Mouse (Mus musculus): ENCODE measurements at regions not wholly inside any gene's neighbourhood (a gene's known extent, or its start where the extent isn't known, plus 50 kb on each side); places are given as distances from the start of the nearest gene placed in this dataset.

GRCm38 (mm10) chr13:44151526-44151925, 367.0 kb downstream of the Cd83 start:
- DNase-seq: no peak

- DNase-seq: no peak
Observed at GRCm38 (mm10) chr13:44152806-44153613, 368.4 kb downstream of the Cd83 start.

- DNase-seq: no peak
Observed at GRCm38 (mm10) chr13:44153784-44154183, 369.2 kb downstream of the Cd83 start.

GRCm38 (mm10) chr13:44155956-44156355, 371.4 kb downstream of the Cd83 start:
- no peak for DNase-seq

GRCm38 (mm10) chr13:44156546-44156945, 372.0 kb downstream of the Cd83 start:
- DNase-seq: no peak

DNA sequence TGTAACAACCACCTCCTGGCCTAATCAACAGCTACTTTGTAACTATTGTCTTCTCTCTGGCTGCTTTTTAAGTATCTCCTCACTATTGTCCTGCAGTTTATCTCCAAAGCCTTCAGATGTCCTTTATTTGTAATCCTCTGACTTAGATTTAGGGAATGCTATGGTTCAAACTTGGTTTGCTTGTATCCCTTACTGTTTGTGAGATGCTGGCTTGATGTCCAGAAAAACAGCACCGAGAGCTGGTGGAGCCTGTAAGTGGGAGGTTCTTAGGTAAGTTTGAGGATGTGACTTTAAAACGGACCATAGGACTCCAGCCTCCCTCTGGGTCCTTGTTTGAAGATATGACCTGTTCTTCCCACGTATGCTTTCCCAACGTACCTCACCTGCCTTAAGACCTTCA, 372.7 kb downstream of the Cd83 start:
- DNase-seq: no peak

GRCm38 (mm10) chr13:44158364-44158763, 373.8 kb downstream of the Cd83 start:
- DNase-seq: no peak

DNA sequence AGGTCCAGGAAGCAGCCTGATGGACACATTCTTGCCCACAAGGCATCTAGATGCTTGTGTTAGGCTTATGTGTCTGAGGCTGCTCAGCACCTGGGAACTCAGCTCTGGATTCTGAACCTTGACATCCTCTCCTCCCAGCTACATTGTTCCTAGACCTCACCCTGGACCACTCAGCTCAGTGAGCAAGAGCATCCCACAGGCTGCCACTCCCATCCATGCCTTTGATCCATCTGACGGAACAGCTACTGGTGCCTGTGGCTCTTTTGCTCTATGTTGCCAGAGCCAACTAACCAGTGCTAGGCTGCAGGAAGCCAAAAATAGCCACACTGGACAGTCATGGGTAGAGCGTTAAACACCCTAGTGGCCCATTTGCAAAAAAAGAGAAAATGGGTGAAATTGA, 374.8 kb downstream of the Cd83 start:
- DNase-seq: no peak

- no peak for DNase-seq
Observed at GRCm38 (mm10) chr13:44164746-44165145, 380.2 kb downstream of the Cd83 start.

GRCm38 (mm10) chr13:44167186-44167585, 382.6 kb downstream of the Cd83 start:
- DNase-seq: peak; percentile 38

- no peak for DNase-seq
Observed at GRCm38 (mm10) chr13:44168186-44168585, 383.6 kb downstream of the Cd83 start.

DNA sequence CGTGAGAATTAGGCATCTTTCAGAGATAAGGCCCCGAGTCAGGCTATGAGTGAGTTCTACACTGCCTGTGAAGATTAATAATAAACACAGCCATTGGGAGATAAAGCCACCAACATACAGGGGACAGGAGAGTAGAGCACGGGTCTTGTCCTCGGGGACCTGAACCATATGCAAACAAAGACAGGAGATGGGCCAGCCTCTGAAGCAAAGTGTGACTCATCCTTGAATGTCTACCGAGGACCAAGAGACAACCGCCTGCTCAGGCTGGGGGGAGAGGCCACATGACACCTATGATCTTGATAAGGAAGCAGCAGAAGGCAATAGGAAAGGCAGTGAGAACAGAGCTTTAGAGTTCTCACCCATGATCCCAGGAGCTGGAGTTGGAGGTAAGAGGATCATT, 387.1 kb downstream of the Cd83 start:
- no peak for DNase-seq

GRCm38 (mm10) chr13:44172701-44173100, 388.1 kb downstream of the Cd83 start:
- DNase-seq: no peak

GRCm38 (mm10) chr13:44174236-44174635, 389.7 kb downstream of the Cd83 start:
- DNase-seq: no peak

DNA sequence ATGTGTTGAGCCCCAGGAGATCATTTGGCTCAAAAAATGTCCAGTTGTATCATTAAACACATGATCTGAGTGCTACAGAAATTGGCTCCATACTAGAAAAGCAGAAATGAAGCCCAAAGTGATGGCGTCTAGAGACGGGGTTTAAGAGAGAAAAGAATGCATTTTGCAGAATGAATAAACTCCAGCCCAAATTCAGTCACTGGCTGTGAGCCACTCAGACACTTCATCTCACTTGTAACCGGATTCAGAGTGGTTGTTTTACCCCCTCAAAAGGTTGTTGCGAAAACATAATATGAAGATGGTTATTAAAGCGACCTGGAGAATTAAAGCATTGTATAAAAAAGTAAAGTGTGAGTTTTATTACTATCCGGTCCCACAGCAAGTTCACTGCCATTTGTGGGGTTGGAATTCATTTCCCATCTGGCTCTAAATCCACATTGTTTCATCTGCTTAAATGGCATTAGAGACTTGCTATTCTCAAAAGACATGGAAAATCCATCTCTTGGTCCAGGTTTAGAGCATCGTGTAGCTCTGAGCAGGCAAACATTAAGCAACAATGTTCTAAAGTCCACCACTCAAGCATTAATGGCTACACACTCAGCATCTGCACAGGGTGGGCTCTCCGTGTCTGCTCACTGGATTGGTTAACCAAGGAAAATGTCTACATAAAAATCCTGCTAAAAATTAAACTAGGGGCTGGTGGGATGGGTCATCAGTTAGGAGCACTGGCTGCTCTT, 390.9 kb downstream of the Cd83 start:
- DNase-seq: no peak

- DNase-seq: no peak
Observed at GRCm38 (mm10) chr13:44176121-44176520, 391.5 kb downstream of the Cd83 start.

DNA sequence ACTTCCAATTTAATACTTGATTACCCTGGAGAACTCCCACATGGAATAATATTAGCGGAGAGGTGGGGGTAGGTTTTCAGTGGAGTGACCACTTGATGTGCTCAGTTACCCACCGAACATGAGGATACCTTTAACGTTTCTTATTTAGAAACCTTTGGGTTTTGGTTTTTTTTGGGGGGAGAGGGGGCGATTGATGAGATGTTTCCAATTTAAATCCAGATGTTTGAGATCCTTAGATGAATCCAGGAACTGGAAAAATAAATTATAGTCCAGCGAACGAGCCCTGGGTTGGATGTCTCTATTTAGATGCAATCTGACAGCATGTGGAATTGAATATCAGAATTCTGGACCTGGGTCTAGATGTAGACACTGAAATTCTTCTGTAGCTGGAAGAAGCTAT, 393.4 kb downstream of the Cd83 start:
- DNase-seq: no peak

DNA sequence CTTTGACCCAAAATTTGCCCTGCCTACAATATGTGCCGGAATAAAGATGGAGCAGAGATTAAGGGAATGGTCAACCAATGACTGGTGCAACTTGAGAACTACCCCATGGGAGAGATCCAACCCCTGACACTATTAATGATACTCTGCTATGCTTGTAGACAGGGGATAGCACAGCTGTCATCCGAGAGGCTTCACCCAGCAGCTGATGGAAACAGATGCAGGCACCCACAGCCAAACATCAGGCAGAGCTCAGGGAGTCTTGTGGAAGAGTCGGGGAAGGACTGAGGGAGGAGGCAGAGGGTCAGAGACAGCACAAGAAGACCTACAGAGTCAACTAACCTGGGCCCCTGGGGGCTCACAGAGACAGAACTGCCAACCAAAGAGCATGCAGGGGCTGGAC, 395.8 kb downstream of the Cd83 start:
- DNase-seq: no peak

- no peak for DNase-seq
Observed at GRCm38 (mm10) chr13:44182544-44183191, 398.1 kb downstream of the Cd83 start.

DNA sequence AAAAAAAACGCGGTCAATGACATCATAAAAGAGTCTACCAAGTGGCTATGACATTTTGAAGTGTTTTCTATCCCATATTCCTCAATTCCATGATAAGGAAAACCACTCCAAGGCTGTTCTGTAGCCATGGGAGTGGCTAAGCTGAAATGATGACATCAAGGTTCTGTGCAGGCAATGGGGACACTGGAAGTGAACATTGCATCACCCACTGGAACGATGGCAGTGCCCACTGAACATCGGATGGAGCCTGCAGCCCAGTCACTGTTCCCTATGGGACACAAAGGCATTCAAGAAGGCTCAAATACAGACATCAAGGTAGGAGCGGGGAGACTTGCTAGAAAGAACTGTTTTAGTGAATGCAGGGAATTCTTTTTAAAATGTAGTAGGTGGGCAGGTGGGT, 410.8 kb downstream of the Cd83 start:
- DNase-seq: no peak

DNA sequence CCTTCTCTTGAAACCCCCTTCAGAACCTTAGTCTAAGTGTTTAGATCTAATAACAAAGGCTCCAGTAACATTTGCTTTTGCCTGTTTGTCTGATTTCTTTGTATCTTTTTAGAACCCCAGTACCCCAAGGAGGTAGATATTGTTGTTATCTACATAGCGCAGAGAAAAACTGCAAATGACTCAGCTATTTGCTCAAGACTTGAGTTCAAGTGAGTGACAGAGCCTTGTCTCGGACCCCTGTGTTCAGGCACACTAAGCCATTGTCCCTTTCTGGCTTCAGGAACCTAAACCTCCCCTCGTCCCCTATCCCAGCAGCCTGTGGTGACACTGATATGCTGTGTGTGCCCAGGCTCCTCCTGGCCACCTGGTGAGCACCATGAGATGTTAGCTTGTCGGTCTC, 421.5 kb downstream of the Cd83 start:
- no peak for DNase-seq

GRCm38 (mm10) chr13:44206448-44206847, 421.9 kb downstream of the Cd83 start:
- no peak for DNase-seq

DNA sequence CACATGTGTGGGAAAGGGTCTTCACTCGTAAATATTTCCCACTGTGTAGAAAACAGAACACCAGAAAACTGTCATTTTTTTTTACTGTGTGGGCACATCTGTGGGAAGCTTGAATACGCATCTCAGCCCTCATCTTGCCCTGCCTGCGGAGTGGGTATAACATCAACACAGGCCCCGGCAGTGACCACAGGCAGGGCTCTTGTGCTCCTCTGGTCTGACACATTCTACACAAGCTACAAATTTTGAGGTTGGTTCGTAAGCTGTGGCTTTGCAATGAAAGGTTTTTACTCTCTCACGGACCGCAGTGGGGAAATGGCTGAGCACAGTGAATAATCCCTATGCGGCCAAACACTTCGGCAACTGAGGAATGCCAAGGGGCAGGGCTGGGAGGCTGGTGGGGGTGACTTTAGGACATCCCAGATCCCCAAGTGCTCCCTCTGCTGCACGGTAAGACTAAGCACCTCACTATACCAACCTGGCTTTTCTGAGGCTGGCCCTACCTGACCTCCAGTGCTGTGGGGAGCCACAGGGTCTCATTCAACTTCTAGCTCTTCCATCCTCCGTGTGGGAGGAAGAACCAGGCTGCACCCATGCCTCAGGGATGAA, 422.9 kb downstream of the Cd83 start:
- DNase-seq: no peak

- DNase-seq: no peak
Observed at GRCm38 (mm10) chr13:44209036-44209435, 424.5 kb downstream of the Cd83 start.
